Mouse (Mus musculus) forebrain, embryonic 13.5 days (tissue): ENCODE data around the gene Dlgap1. TPM values are rescaled to one million over a fixed set of nuclear protein-coding genes. Genes with fewer than 3 reads are reported as not detected.

Experiments used
- ATAC-seq: fragments of 200-750 bp; cut with Nextera tagmentation; 2 replicates; pipeline ENCODE4 v1.8.0; 2017
- H3K27ac ChIP-seq: fragments of 300-500 bp; sonication (generic); 2 replicates; pipeline ENCODE4 v1.5.1; 2015; ENCODE audit warnings: inconsistent platforms, mild to moderate bottlenecking, moderate library complexity
- H3K27me3 ChIP-seq: fragments of 300-500 bp; sonication (generic); 2 replicates; pipeline ENCODE4 v1.6.1; 2015; ENCODE audit warnings: mild to moderate bottlenecking, inconsistent platforms
- H3K36me3 ChIP-seq: fragments of 300-500 bp; sonication (generic); 2 replicates; pipeline ENCODE4 v1.6.1; 2015; ENCODE audit warnings: mild to moderate bottlenecking, inconsistent platforms; ENCODE audit not compliant: poor library complexity, severe bottlenecking
- H3K4me1 ChIP-seq: fragments of 300-500 bp; sonication (generic); 2 replicates; pipeline ENCODE4 v1.6.1; 2015; ENCODE audit warnings: inconsistent platforms
- H3K4me2 ChIP-seq: fragments of 300-500 bp; sonication (generic); 2 replicates; pipeline ENCODE4 v1.6.1; 2015; ENCODE audit warnings: inconsistent platforms, mild to moderate bottlenecking, moderate library complexity
- H3K4me3 ChIP-seq: fragments of 300-500 bp; sonication (generic); 2 replicates; pipeline ENCODE4 v1.5.1; 2015; ENCODE audit warnings: mild to moderate bottlenecking, inconsistent platforms
- H3K9ac ChIP-seq: fragments of 300-500 bp; sonication (generic); 2 replicates; pipeline ENCODE4 v1.6.1; 2015; ENCODE audit warnings: mild to moderate bottlenecking, inconsistent platforms
- H3K9me3 ChIP-seq: fragments of 300-500 bp; sonication (generic); replicated peaks from 2 replicates; pipeline ENCODE4 v1.6.1; 2016; ENCODE audit warnings: inconsistent platforms
- WGBS: fragments of 180-500 bp; shearing (Covaris S2); methylation state at CpG from one replicate; pipeline ENCODE4 v1.1.7; 2015; 5-methylcytosine and 5-hydroxymethylcytosine counted together
- polyA plus RNA-seq: library from polyadenylated mRNA; unstranded; fragments of >200 nt; fragmentation: Nextera tagmentation; extraction: Ambion mirVana; gene quantifications from 2 replicates; pipeline ENCODE4 v1.2.1, GENCODE M21; 2015

Dlgap1 gene
- polyA plus RNA-seq, 1 experiment from 2014 or later: 9.3 TPM

- Histone ChIP-seq H3K9ac (no peak overlapping the region), H3K36me3 (no peaks in the 10 kb centered on the region), H3K4me3 (no peak overlapping the region), H3K27me3 (no peaks in the 10 kb centered on the region), H3K4me2 (no peak overlapping the region), H3K9me3 (no peaks in the 10 kb centered on the region), H3K4me1 (0 out of 2 replicates have a peak, but pooled peaks cover 5% of the 10 kb centered on the region), H3K27ac (no peak overlapping the region)
- WGBS: 90% methylated on average over 6 of the region's 6 CpGs
- no peak for ATAC-seq
These were observed 465.7 kb downstream of the Dlgap1 start for GRCm38 (mm10) chr17:70434549-70434948.

- Histone ChIP-seq H3K4me3 (no peak overlapping the region), H3K9me3 (no peaks in the 10 kb centered on the region), H3K27me3 (no peaks in the 10 kb centered on the region), H3K36me3 (no peaks in the 10 kb centered on the region), H3K9ac (no peak overlapping the region), H3K27ac (no peak overlapping the region), H3K4me2 (no peak overlapping the region), H3K4me1 (no peaks in the 10 kb centered on the region)
- 90% methylated on average over 6 of the region's 6 CpGs for WGBS
- ATAC-seq: no peak
These were observed 466.7 kb downstream of the Dlgap1 start for GRCm38 (mm10) chr17:70435612-70436011.

- no peaks in the 10 kb centered on the region for H3K4me1 ChIP-seq
- no peaks in the 10 kb centered on the region for H3K9me3 ChIP-seq
- H3K4me2 ChIP-seq: no peak overlapping the region
- no peaks in the 10 kb centered on the region for H3K27me3 ChIP-seq
- WGBS: 75% methylated on average over 5 of the region's 5 CpGs
- no peak overlapping the region for H3K27ac ChIP-seq
- no peaks in the 10 kb centered on the region for H3K36me3 ChIP-seq
- H3K9ac ChIP-seq: no peak overlapping the region
- H3K4me3 ChIP-seq: no peak overlapping the region
- ATAC-seq: no peak
These were observed 468.4 kb downstream of the Dlgap1 start for GRCm38 (mm10) chr17:70437229-70437628.

GRCm38 (mm10) chr17:70442976-70443375 lies 474.1 kb downstream of the Dlgap1 start:
- no peak overlapping the region for H3K27ac ChIP-seq
- ATAC-seq: peak; percentile 66; the same call in 1 of the 2 replicates
- no peaks in the 10 kb centered on the region for H3K36me3 ChIP-seq
- H3K4me2 ChIP-seq: no peak overlapping the region
- no peaks in the 10 kb centered on the region for H3K9me3 ChIP-seq
- WGBS: 89% methylated on average over 14 of the region's 14 CpGs
- no peaks in the 10 kb centered on the region for H3K27me3 ChIP-seq
- H3K9ac ChIP-seq: no peak overlapping the region
- no peak overlapping the region for H3K4me3 ChIP-seq
- no peaks in the 10 kb centered on the region for H3K4me1 ChIP-seq

GRCm38 (mm10) chr17:70446451-70446850 lies 477.6 kb downstream of the Dlgap1 start:
- no peaks in the 10 kb centered on the region for H3K27me3 ChIP-seq
- no peaks in the 10 kb centered on the region for H3K4me1 ChIP-seq
- no peak overlapping the region for H3K27ac ChIP-seq
- H3K9me3 ChIP-seq: 0 out of 2 replicates have a peak, but pooled peaks cover under 1% of the 10 kb centered on the region
- 91% methylated on average over 8 of the region's 8 CpGs for WGBS
- H3K4me3 ChIP-seq: no peak overlapping the region
- ATAC-seq: no peak
- H3K9ac ChIP-seq: no peak overlapping the region
- no peaks in the 10 kb centered on the region for H3K36me3 ChIP-seq
- no peak overlapping the region for H3K4me2 ChIP-seq

- no peak for ATAC-seq
- H3K27me3 ChIP-seq: no peaks in the 10 kb centered on the region
- no peak overlapping the region for H3K4me2 ChIP-seq
- H3K9ac ChIP-seq: no peak overlapping the region
- WGBS: 91% methylated on average over 7 of the region's 7 CpGs
- H3K27ac ChIP-seq: no peak overlapping the region
- H3K4me1 ChIP-seq: no peaks in the 10 kb centered on the region
- 0 out of 2 replicates have a peak, but pooled peaks cover 3% of the 10 kb centered on the region for H3K9me3 ChIP-seq
- H3K36me3 ChIP-seq: no peaks in the 10 kb centered on the region
- H3K4me3 ChIP-seq: no peak overlapping the region
These were observed 486.2 kb downstream of the Dlgap1 start for GRCm38 (mm10) chr17:70455036-70455435.

- Histone ChIP-seq H3K27ac (no peak overlapping the region), H3K9me3 (no peaks in the 10 kb centered on the region), H3K4me2 (no peak overlapping the region), H3K4me1 (no peaks in the 10 kb centered on the region), H3K36me3 (no peaks in the 10 kb centered on the region), H3K9ac (no peak overlapping the region), H3K4me3 (no peak overlapping the region), H3K27me3 (no peaks in the 10 kb centered on the region)
- 74% methylated on average over 1 of the region's 1 CpGs for WGBS
- ATAC-seq: no peak
These were observed 488.2 kb downstream of the Dlgap1 start for GRCm38 (mm10) chr17:70457103-70457502.

GRCm38 (mm10) chr17:70462231-70462630 lies 493.4 kb downstream of the Dlgap1 start:
- no peak overlapping the region for H3K27ac ChIP-seq
- WGBS: 87% methylated on average over 8 of the region's 8 CpGs
- H3K4me1 ChIP-seq: no peaks in the 10 kb centered on the region
- no peak overlapping the region for H3K4me2 ChIP-seq
- no peak for ATAC-seq
- no peaks in the 10 kb centered on the region for H3K9me3 ChIP-seq
- H3K9ac ChIP-seq: no peak overlapping the region
- no peaks in the 10 kb centered on the region for H3K27me3 ChIP-seq
- H3K36me3 ChIP-seq: no peaks in the 10 kb centered on the region
- H3K4me3 ChIP-seq: no peak overlapping the region

GRCm38 (mm10) chr17:70462771-70463491 lies 494.1 kb downstream of the Dlgap1 start:
- no peak overlapping the region for H3K27ac ChIP-seq
- no peaks in the 10 kb centered on the region for H3K9me3 ChIP-seq
- H3K9ac ChIP-seq: no peak overlapping the region
- no peak overlapping the region for H3K4me3 ChIP-seq
- H3K36me3 ChIP-seq: no peaks in the 10 kb centered on the region
- no peak for ATAC-seq
- H3K4me2 ChIP-seq: no peak overlapping the region
- no peaks in the 10 kb centered on the region for H3K4me1 ChIP-seq
- H3K27me3 ChIP-seq: no peaks in the 10 kb centered on the region
- whole genome bisulfite sequencing: 76% methylated on average over 8 of the region's 8 CpGs

GRCm38 (mm10) chr17:70466413-70466812 lies 497.5 kb downstream of the Dlgap1 start:
- Histone ChIP-seq H3K27me3 (no peaks in the 10 kb centered on the region), H3K4me3 (no peak overlapping the region), H3K27ac (no peak overlapping the region), H3K4me1 (no peaks in the 10 kb centered on the region), H3K4me2 (no peak overlapping the region), H3K9ac (no peak overlapping the region), H3K36me3 (no peaks in the 10 kb centered on the region), H3K9me3 (no peaks in the 10 kb centered on the region)
- WGBS: 32% methylated on average over 4 of the region's 4 CpGs
- ATAC-seq: no peak

- Histone ChIP-seq H3K9ac (no peak overlapping the region), H3K4me3 (no peak overlapping the region), H3K27me3 (no peaks in the 10 kb centered on the region), H3K36me3 (no peaks in the 10 kb centered on the region), H3K27ac (no peak overlapping the region), H3K4me1 (no peaks in the 10 kb centered on the region), H3K4me2 (no peak overlapping the region), H3K9me3 (no peaks in the 10 kb centered on the region)
- WGBS: 81% methylated on average over 7 of the region's 7 CpGs
- ATAC-seq: no peak
These were observed 502.1 kb downstream of the Dlgap1 start for GRCm38 (mm10) chr17:70470970-70471371.

GRCm38 (mm10) chr17:70472162-70472561 lies 503.3 kb downstream of the Dlgap1 start:
- Histone ChIP-seq H3K9me3 (no peaks in the 10 kb centered on the region), H3K4me2 (no peak overlapping the region), H3K27ac (no peak overlapping the region), H3K27me3 (no peaks in the 10 kb centered on the region), H3K36me3 (no peaks in the 10 kb centered on the region), H3K4me3 (no peak overlapping the region), H3K9ac (no peak overlapping the region), H3K4me1 (no peaks in the 10 kb centered on the region)
- WGBS: 90% methylated on average over 7 of the region's 7 CpGs
- no peak for ATAC-seq

GRCm38 (mm10) chr17:70473871-70474270 lies 505.0 kb downstream of the Dlgap1 start:
- no peaks in the 10 kb centered on the region for H3K36me3 ChIP-seq
- no peak overlapping the region for H3K4me2 ChIP-seq
- WGBS: 84% methylated on average over 4 of the region's 4 CpGs
- H3K9ac ChIP-seq: no peak overlapping the region
- no peak overlapping the region for H3K4me3 ChIP-seq
- no peak overlapping the region for H3K27ac ChIP-seq
- H3K9me3 ChIP-seq: no peaks in the 10 kb centered on the region
- ATAC-seq: no peak
- no peaks in the 10 kb centered on the region for H3K4me1 ChIP-seq
- no peaks in the 10 kb centered on the region for H3K27me3 ChIP-seq
